ENCODE assay signal across 19 mouse cellular contexts in genomic region chr11:37220921-37221320, GRCm38 (mm10). TPM values are rescaled to one million over a fixed set of nuclear protein-coding genes. Genes with fewer than 3 reads are reported as not detected.
"Had no signal": no experiment of that assay in that cellular context is flagged by ENCODE, and none has a peak within 500 bp of the region (broad histone marks: within the 10 kb centered on the region; RNA-seq: fewer than 3 reads in every experiment).

No protein-coding gene starts in this region.

- H3K4me2 ChIP-seq: kidney, embryonic 15.5 days; midbrain, embryonic 11.5 days had no signal

- H3K4me1 ChIP-seq: kidney, embryonic 15.5 days had no signal

- H3K27me3 ChIP-seq: kidney, embryonic 15.5 days had no signal

- ATAC-seq: intestine, postnatal 0 days; liver, postnatal 0 days had no signal

- H3K27ac ChIP-seq: kidney, embryonic 15.5 days; liver, embryonic 14.5 days; stomach, postnatal 0 days had no signal

- DNase-seq: kidney, adult 2 months; kidney, postnatal 10 days; kidney, postnatal 36 days; layer of hippocampus, postnatal 36 days; liver, postnatal 0 days; midbrain, embryonic 14.5 days; right cerebral cortex, postnatal 4 days; thymus, adult 2 months; thymus, postnatal 14 days; thymus, postnatal 4 days had no signal

- H3K36me3 ChIP-seq: kidney, embryonic 15.5 days had no signal

- H3K4me3 ChIP-seq: kidney, embryonic 15.5 days; left cerebral cortex, adult 2 months had no signal

- H3K9me3 ChIP-seq: kidney, embryonic 15.5 days had no signal

- H3K9ac ChIP-seq: kidney, embryonic 15.5 days; liver, embryonic 14.5 days; liver, postnatal 0 days had no signal

RNA-seq across cellular contexts. Expression of gene Tenm2, which starts 14.8 kb away (rescaled TPM):
- total RNA-seq: liver, adult 2 months; megakaryocyte progenitor cell, adult 5-6 weeks; megakaryocyte-erythroid progenitor cell, adult 5-6 weeks had no signal
- polyA plus RNA-seq: liver, adult 2 months; liver, postnatal 0 days had no signal
